Mouse (Mus musculus) liver, embryonic 15.5 days (tissue): ENCODE data around the gene Osbpl3. TPM values are rescaled to one million over a fixed set of nuclear protein-coding genes. Genes with fewer than 3 reads are reported as not detected.

ENCODE experiments used
- ATAC-seq: fragments of 200-750 bp; cut with Nextera tagmentation; 2 replicates; pipeline ENCODE4 v1.8.0; 2017; ENCODE audit warnings: moderate number of reproducible peaks, mild to moderate bottlenecking, moderate library complexity; ENCODE audit not compliant: insufficient read depth
- H3K27ac ChIP-seq: fragments of 300-500 bp; sonication (generic); replicated peaks from 2 replicates; pipeline ENCODE4 v1.5.1; 2015; ENCODE audit warnings: mild to moderate bottlenecking, inconsistent platforms
- H3K27me3 ChIP-seq: fragments of 300-500 bp; sonication (generic); 2 replicates; pipeline ENCODE4 v1.6.1; 2015; ENCODE audit warnings: mild to moderate bottlenecking, inconsistent platforms
- H3K36me3 ChIP-seq: fragments of 300-500 bp; sonication (generic); replicated peaks from 2 replicates; pipeline ENCODE4 v1.6.1; 2015; ENCODE audit warnings: moderate library complexity, mild to moderate bottlenecking, inconsistent platforms
- H3K4me1 ChIP-seq: fragments of 300-500 bp; sonication (generic); replicated peaks from 2 replicates; pipeline ENCODE4 v1.6.1; 2015; ENCODE audit warnings: inconsistent platforms
- H3K4me2 ChIP-seq: fragments of 300-500 bp; sonication (generic); 2 replicates; pipeline ENCODE4 v1.6.1; 2015; ENCODE audit warnings: moderate library complexity, mild to moderate bottlenecking, inconsistent platforms
- H3K4me3 ChIP-seq: fragments of 300-500 bp; sonication (generic); replicated peaks from 2 replicates; pipeline ENCODE4 v1.5.1; 2015; ENCODE audit warnings: mild to moderate bottlenecking, inconsistent platforms
- H3K9ac ChIP-seq: fragments of 300-500 bp; sonication (generic); 2 replicates; pipeline ENCODE4 v1.6.1; 2015; ENCODE audit warnings: moderate library complexity, mild to moderate bottlenecking, inconsistent platforms
- H3K9me3 ChIP-seq: fragments of 300-500 bp; sonication (generic); replicated peaks from 2 replicates; pipeline ENCODE4 v1.6.1; 2016; ENCODE audit warnings: inconsistent platforms
- WGBS: fragments of 180-500 bp; shearing (Covaris S2); methylation state at CpG from one replicate; pipeline ENCODE4 v1.1.7; 2015; ENCODE audit warnings: mixed read lengths; ENCODE audit not compliant: insufficient replicate concordance; 5-methylcytosine and 5-hydroxymethylcytosine counted together
- polyA plus RNA-seq: library from polyadenylated mRNA; unstranded; fragments of >200 nt; fragmentation: Nextera tagmentation; extraction: Ambion mirVana; gene quantifications from 2 replicates; pipeline ENCODE4 v1.2.1, GENCODE M21; 2015

Osbpl3 gene
- polyA plus RNA-seq, 1 experiment from 2014 or later = 0.64 TPM

DNA sequence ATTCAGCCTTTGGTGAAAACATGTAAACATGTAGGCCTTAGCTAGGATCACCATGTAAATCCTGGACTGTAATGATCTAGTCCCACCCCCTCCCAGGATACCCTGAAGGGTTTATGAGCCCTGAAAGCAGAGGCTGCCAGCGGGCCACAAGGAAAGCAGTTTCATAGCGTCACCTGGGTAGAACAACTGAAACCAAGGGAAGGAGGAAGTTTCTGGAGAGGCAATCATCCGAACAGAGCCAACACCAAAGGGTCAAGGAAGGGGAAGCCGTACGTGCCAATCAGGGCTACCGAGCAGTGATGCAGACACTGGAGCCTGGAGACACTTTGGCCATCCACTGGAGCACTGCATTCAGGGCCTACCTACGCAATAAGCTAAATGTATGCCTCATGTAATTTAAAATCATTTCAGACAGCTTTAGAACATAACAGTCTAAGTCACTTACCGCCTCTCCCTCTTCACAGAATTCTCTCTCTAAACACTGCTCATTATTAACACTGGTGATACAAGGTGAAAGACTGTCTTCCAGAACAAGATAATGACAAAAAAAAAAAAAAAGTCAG lies 70.5 kb downstream of the Osbpl3 start:
- Histone ChIP-seq H3K9me3 (no peaks in the 10 kb centered on the region), H3K9ac (no peak overlapping the region), H3K4me2 (no peak overlapping the region), H3K36me3 (no peaks in the 10 kb centered on the region), H3K4me3 (no peak overlapping the region), H3K27me3 (no peaks in the 10 kb centered on the region), H3K4me1 (peaks cover 9% of the 10 kb centered on the region), H3K27ac (no peak overlapping the region)
- no peak for ATAC-seq
- WGBS = 60% methylated on average over 8 of the region's 8 CpGs

DNA sequence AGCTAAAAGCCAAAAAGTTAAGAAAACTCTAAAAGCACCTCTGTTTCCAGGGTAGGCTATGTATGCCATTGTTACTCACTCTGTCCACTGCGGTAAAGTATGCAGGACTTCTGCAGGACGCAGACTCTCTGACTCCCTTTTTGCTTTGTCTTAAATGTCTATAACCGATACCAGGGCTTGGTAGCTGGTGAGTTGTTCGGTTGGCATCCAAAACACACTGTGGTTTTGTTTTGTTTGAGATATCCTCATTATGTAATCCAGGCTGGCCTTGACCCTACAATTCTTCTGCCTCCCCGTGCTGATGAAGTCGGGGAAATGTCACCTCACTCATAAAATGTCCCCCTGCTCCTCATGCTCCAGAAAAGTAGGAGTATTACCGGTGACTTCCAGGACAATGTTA lies 73.3 kb downstream of the Osbpl3 start:
- H3K4me1 ChIP-seq = peaks cover 19% of the 10 kb centered on the region
- no peak overlapping the region for H3K9ac ChIP-seq
- H3K9me3 ChIP-seq = no peaks in the 10 kb centered on the region
- no peak overlapping the region for H3K4me2 ChIP-seq
- no peak overlapping the region for H3K4me3 ChIP-seq
- no peak overlapping the region for H3K27ac ChIP-seq
- no peak for ATAC-seq
- no peaks in the 10 kb centered on the region for H3K36me3 ChIP-seq
- no peaks in the 10 kb centered on the region for H3K27me3 ChIP-seq
- WGBS = 65% methylated on average over 7 of the region's 7 CpGs

DNA sequence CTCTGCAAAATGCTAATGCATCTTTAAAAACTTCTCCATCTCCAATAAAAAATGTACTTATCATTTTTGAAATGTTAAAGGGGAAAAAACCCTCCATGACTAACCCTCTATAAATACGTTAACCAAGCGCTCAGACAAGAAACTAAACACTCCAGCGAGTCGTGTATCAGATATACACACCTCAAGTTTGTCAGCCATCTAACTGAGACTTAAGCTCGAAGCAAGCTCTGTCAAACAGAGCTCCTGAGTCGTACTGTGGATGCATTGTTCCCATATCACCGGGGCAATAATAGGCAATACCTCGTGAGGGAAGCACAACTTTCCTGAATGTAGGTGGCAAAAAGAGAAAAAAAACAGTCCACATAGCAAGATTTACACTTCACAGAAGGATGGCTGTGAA lies 73.8 kb downstream of the Osbpl3 start:
- no peaks in the 10 kb centered on the region for H3K27me3 ChIP-seq
- peak overlapping the region; percentile 52; the same call in 1 of the 2 replicates for H3K4me2 ChIP-seq
- H3K4me1 ChIP-seq = peaks cover 23% of the 10 kb centered on the region
- H3K9ac ChIP-seq = no peak overlapping the region
- WGBS = 36% methylated on average over 8 of the region's 8 CpGs
- no peak overlapping the region for H3K4me3 ChIP-seq
- no peak for ATAC-seq
- no peak overlapping the region for H3K27ac ChIP-seq
- no peaks in the 10 kb centered on the region for H3K9me3 ChIP-seq
- no peaks in the 10 kb centered on the region for H3K36me3 ChIP-seq

DNA sequence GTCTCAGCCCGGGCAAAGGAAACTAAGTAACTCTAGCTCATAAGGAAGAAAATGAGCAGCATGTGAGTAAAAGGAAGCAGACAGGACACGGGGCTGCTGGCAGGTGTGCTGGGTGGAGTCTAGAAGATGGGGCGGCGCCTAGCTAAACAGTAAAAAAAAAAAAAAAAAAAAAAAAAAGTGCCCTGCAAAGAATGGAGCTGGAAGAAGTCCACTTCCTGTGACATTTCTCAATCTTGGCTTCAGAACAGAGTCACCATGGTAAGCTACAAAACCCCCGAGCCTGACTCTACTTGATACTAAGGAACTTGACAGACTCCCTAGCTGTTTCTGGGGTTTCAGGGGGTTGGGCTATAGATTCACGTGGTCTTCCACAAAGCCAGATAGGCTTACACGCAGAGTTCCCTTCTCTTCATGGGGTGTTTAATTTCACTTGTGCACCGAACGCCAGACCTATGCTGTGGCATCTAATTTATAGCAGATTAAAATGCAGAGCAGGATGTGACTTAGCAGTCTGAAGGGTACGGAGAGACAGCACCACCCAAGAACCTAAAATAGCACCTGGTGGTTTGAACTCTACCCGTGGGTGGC lies 74.4 kb downstream of the Osbpl3 start:
- peaks cover 23% of the 10 kb centered on the region for H3K4me1 ChIP-seq
- H3K4me3 ChIP-seq = peak overlapping the region; percentile 24
- no peaks in the 10 kb centered on the region for H3K9me3 ChIP-seq
- 6% methylated on average over 11 of the region's 11 CpGs for WGBS
- no peaks in the 10 kb centered on the region for H3K27me3 ChIP-seq
- peak overlapping the region; percentile 52 for H3K4me2 ChIP-seq
- H3K27ac ChIP-seq = no peak overlapping the region
- no peaks in the 10 kb centered on the region for H3K36me3 ChIP-seq
- no peak overlapping the region for H3K9ac ChIP-seq
- ATAC-seq = 0 out of 2 replicates have a peak, but pooled peaks have one; percentile 15

DNA sequence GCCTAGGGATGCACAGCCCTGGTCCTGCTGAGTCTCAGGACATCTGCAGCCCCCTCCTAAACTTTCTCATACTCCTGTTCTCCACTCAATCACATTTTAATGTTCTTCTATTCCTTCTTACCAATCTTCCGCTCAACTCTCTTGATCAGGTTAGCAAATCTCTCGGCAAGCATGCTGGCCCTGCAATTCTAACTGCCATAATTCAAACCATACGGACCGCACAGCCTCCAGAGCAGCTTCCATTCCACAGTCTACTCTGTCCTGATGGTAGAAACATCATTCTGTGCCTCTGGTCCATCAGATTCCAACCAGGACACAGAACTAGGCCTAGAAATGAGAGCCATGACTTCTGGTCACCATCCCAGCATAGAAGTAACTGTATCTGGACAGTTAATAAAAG lies 76.3 kb downstream of the Osbpl3 start:
- no peak overlapping the region for H3K4me2 ChIP-seq
- H3K9me3 ChIP-seq = no peaks in the 10 kb centered on the region
- peaks cover 23% of the 10 kb centered on the region for H3K4me1 ChIP-seq
- WGBS = 79% methylated on average over 4 of the region's 4 CpGs
- no peak overlapping the region for H3K9ac ChIP-seq
- ATAC-seq = no peak
- no peaks in the 10 kb centered on the region for H3K27me3 ChIP-seq
- no peak overlapping the region for H3K27ac ChIP-seq
- H3K4me3 ChIP-seq = no peak overlapping the region
- H3K36me3 ChIP-seq = no peaks in the 10 kb centered on the region

DNA sequence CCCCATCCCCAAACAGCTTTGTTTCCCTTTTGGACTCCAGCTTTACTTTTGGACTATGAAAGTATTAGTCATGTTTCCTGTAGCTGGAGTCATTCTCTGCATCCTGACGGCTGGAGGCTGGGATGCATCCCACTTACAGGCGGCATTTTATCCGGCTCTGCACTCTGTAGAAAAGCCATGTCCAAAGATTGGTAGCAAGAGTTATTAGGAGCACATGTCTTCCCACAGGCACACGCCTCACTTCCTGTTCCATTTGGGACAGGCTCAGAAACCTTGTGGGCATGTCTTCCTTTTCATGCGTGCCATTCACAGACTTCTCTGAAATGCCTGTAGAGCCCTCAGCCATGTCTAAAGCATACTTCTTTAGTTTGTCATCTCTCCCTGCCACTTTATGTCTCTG lies 76.9 kb downstream of the Osbpl3 start:
- no peaks in the 10 kb centered on the region for H3K9me3 ChIP-seq
- peaks cover 23% of the 10 kb centered on the region for H3K4me1 ChIP-seq
- no peak overlapping the region for H3K4me2 ChIP-seq
- no peak overlapping the region for H3K9ac ChIP-seq
- H3K27ac ChIP-seq = no peak overlapping the region
- ATAC-seq = no peak
- no peaks in the 10 kb centered on the region for H3K36me3 ChIP-seq
- no peaks in the 10 kb centered on the region for H3K27me3 ChIP-seq
- no peak overlapping the region for H3K4me3 ChIP-seq
- 44% methylated on average over 5 of the region's 5 CpGs for WGBS

DNA sequence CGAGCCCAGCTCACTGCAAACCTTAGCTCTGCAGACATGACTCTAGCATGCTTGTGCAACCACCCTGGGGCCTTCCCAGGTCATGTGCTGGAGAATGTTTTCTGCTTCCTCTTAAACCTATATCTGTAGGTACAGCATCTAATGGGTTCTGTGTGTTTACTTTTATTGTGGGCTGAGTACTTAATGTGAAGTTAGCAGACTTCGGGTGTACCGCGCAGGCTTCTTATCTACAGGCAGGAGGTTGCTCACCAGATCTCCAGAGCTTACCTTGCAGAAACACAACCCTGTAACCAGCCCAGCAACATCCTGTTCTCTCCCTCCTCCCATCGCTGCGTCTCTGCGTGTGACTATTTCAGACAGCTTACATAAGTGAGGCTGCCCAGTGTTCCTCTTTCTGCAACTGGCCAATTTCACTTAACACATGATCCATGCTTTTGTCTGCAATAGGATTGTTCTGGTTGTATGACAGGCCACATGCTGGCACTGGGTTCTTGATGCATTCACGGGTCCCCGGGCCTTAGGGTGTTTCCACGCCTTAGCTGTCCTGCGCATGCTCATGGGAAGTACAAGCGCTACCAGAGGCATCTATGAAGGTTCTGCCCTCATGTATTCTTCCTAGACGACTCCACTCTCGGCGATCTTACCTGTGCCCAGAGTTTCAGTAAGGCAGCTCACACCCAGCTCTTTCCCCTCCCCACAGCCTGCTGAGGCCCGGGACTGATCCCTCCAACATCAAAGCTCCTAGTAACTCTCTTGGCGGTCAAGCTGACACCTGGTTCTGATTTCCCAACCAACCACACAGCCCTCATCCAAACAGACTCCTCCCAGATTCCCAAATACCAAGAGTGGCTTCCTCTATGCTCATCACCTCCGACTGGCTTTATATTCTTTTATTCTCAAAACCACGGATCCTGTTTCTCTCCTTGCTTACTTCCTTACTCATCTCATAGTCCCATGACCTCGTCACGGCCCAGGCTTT lies 78.0 kb downstream of the Osbpl3 start:
- Histone ChIP-seq H3K27me3 (no peaks in the 10 kb centered on the region), H3K36me3 (no peaks in the 10 kb centered on the region), H3K4me2 (peak overlapping the region; percentile 7; the same call in 1 of the 2 replicates), H3K4me1 (peaks cover 23% of the 10 kb centered on the region), H3K9me3 (no peaks in the 10 kb centered on the region), H3K27ac (peak overlapping the region; percentile 55), H3K9ac (no peak overlapping the region), H3K4me3 (no peak overlapping the region)
- 30% methylated on average over 21 of the region's 21 CpGs for WGBS
- ATAC-seq = 0 out of 2 replicates have a peak, but pooled peaks have one; percentile 22

DNA sequence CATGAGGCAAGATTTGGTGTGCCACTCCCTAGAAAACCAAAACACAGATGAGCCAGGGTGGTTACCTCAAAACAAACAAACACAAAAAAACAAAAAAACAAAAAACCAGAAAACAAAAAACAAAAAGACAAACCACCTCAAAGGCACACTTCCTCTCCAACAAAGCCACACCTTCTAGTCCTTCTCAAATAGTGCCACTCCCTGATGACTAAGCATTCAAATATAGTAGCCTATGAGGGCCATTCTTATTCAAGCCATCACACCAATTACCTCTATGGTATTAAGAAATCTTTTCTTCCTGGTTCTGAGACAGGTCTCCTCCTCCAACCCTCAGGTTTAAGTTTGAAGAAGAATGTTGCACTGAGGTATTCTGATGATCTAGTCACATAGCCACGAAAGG lies 79.3 kb downstream of the Osbpl3 start:
- Histone ChIP-seq H3K9me3 (no peaks in the 10 kb centered on the region), H3K36me3 (no peaks in the 10 kb centered on the region), H3K9ac (no peak overlapping the region), H3K4me3 (no peak overlapping the region), H3K27ac (no peak overlapping the region), H3K27me3 (no peaks in the 10 kb centered on the region), H3K4me1 (peaks cover 19% of the 10 kb centered on the region), H3K4me2 (no peak overlapping the region)
- no peak for ATAC-seq
- 60% methylated on average over 1 of the region's 1 CpGs for WGBS

DNA sequence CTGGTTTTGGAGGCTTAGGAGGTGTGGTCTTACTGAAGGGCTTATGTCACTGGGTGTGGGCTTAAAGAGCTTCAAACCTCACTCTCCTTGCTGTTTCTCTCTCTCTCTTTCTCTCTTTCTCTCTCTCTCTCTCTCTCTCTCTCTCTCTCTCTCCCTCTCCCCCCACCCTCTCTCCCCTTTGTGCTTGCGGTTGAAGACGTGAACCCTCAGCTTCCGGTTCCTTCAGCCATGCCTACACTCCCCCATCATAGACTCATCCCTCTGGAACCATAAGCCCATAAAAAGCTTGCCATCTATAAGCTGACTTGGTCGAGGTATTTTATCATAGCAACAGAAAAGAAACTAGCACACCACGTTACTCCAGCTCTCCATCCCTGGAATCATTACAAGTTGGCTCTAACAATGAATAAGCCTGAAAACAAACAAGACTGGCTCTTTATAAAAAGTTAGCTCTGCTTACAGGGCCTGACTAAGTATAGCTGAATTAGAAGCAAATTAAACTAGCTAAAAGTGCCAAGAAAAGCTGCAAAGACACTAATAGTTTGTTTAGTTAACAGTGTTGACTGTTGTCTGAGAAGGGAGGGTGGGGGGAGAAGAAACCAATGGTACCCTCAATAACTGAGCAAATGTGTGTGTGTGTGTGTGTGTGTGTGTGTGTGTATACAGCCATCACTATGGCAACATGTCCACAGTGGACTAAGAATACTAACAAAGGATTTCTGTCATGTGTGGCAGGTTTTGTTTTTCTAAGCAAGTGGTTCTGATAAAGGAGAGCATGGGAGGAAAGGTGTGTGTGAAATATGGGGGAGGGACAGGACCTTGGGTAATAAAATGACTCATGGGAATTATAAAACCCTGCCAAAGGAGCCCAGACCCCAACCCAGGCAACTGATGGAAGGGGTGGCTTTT lies 83.2 kb downstream of the Osbpl3 start:
- peaks cover 5% of the 10 kb centered on the region; the same call in 1 of the 2 replicates for H3K4me1 ChIP-seq
- H3K27me3 ChIP-seq = no peaks in the 10 kb centered on the region
- 57% methylated on average over 5 of the region's 5 CpGs for WGBS
- no peak overlapping the region for H3K4me2 ChIP-seq
- no peak overlapping the region for H3K4me3 ChIP-seq
- no peak overlapping the region for H3K9ac ChIP-seq
- no peaks in the 10 kb centered on the region for H3K36me3 ChIP-seq
- no peak for ATAC-seq
- no peak overlapping the region for H3K27ac ChIP-seq
- no peaks in the 10 kb centered on the region for H3K9me3 ChIP-seq

DNA sequence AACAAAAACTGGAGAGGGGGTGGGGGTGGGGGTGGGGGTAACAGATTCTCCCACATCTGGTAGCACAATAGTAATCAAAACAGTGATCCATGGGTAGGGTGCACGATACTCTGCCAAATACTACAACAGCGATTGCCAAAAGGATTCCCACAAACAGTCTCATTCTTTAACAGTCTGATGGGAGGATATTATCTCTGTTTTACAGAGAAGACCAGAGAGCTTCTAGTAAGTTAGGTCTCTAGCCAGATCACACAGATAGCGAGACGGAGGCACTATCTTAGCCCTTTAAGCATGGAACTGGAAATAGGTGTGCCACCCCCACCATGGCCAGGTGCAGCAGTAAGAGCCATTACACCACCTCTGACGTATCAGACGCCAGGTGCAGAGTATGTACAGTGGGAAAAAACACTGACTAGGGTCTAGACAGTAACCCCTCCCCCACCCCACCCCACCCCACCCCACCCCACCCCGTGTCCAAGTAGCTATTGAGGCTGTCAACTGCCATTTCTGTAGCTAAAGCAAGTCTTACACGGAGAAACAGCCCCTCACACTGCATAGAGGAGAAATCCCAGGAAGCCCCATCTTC lies 84.4 kb downstream of the Osbpl3 start:
- H3K4me3 ChIP-seq = no peak overlapping the region
- WGBS = 42% methylated on average over 8 of the region's 8 CpGs
- no peak for ATAC-seq

More for the DNA sequence above, 84.4 kb downstream of the Osbpl3 start:
- no peak overlapping the region for H3K9ac ChIP-seq
- H3K36me3 ChIP-seq = no peaks in the 10 kb centered on the region
- no peak overlapping the region for H3K27ac ChIP-seq
- H3K27me3 ChIP-seq = no peaks in the 10 kb centered on the region
- H3K4me1 ChIP-seq = no peaks in the 10 kb centered on the region
- no peak overlapping the region for H3K4me2 ChIP-seq
- no peaks in the 10 kb centered on the region for H3K9me3 ChIP-seq
